23 mouse cellular contexts compared by ENCODE assay signal in genomic region chr6:40739545-40739944, GRCm38 (mm10).
DNase-seq lines count a peak whose midpoint lies in the region; ATAC-seq and TF ChIP-seq lines count a peak whose summit lies in the region.
"Had no signal": no experiment of that assay in that cellular context is flagged by ENCODE, and none has a peak within 500 bp of the region (broad histone marks: within the 10 kb centered on the region; RNA-seq: fewer than 3 reads in every experiment).

No protein-coding gene starts in this region.

- no peak for TF ChIP-seq CTCF in C2C12 (IDR thresholded peaks at IDR 0.05; ENCODE audit: control insufficient read depth, insufficient read depth, insufficient read length)

- H3K4me2 ChIP-seq in myocyte (ENCODE audit: low read depth) = peak overlapping the region; percentile 47
- H3K4me2 ChIP-seq in midbrain, embryonic 16.5 days (ENCODE audit: low read length) = no peak overlapping the region

- H3K27me3 ChIP-seq in C2C12 (ENCODE audit: control insufficient read depth, insufficient read depth, insufficient read length) (no peaks in the 10 kb centered on the region), myocyte (ENCODE audit: control insufficient read depth, insufficient read depth, insufficient read length) (no peaks in the 10 kb centered on the region)
- no peaks in the 10 kb centered on the region for H3K27me3 ChIP-seq in midbrain, embryonic 16.5 days (ENCODE audit: control insufficient read depth, insufficient read depth, low read depth, low read length)
- H3K27me3 ChIP-seq: CH12.LX, Patski had no signal

- H3K36me3 ChIP-seq in C2C12 (ENCODE audit: control insufficient read depth, insufficient read depth) (no peaks in the 10 kb centered on the region), myocyte (ENCODE audit: control insufficient read depth, insufficient read depth) (no peaks in the 10 kb centered on the region)
- no peaks in the 10 kb centered on the region for H3K36me3 ChIP-seq in midbrain, embryonic 16.5 days (ENCODE audit: control insufficient read depth, insufficient read depth, low read length)
- H3K36me3 ChIP-seq: G1E had no signal

- no peaks in the 10 kb centered on the region for H3K79me3 ChIP-seq in C2C12 (ENCODE audit: low read depth)

- DNase-seq in 3T3-L1 (ENCODE audit: low read depth, low spot score) = peak; percentile 11
- DNase-seq in Muller cell, postnatal 12 days (ENCODE audit: inconsistent ontology term) = peak; percentile 0
- DNase-seq in cerebellum, adult 9-11 months = no peak
- DNase-seq in layer of hippocampus, adult 8-10 months (ENCODE audit: low spot score in 2 of 2) = no peak
- no peak for DNase-seq in left cerebral cortex, postnatal 25 days (ENCODE audit: low spot score in 2 of 2)
- DNase-seq: adrenal gland, adult 8-10 months; adrenal gland, postnatal 10 days; adrenal gland, postnatal 14 days; adrenal gland, postnatal 25 days; B cell, adult 2 months; cerebellum, adult 11 months; cerebellum, adult 11-12 months; cerebellum, adult 18-20 months; cerebellum, adult 2 months; cerebellum, adult 8-10 months had no signal

- intact Hi-C loops in left cerebral cortex, postnatal 25 days (cut with DNase I) = no loop called here

- H3K27ac ChIP-seq in midbrain, embryonic 16.5 days (ENCODE audit: low read length) = no peak overlapping the region

- H3K79me2 ChIP-seq in C2C12 (ENCODE audit: control insufficient read depth, insufficient read depth) (no peaks in the 10 kb centered on the region), myocyte (ENCODE audit: control insufficient read depth, insufficient read depth) (no peaks in the 10 kb centered on the region)

- no peak for TF ChIP-seq POLR2A in myocyte (IDR thresholded peaks at IDR 0.05; ENCODE audit: insufficient read length, low read depth)

- ATAC-seq in midbrain, embryonic 16.5 days = no peak
- ATAC-seq: activated CD4-positive, CD25-positive, alpha-beta regulatory T cell, adult 4 months; CD4-positive, CD25-positive, alpha-beta regulatory T cell, adult 4 months; Patski had no signal

- H3K4me3 ChIP-seq in C2C12 (ENCODE audit: insufficient read depth, poor library complexity, severe bottlenecking) = no peak overlapping the region
- no peak overlapping the region for H3K4me3 ChIP-seq in myocyte
- no peak overlapping the region for H3K4me3 ChIP-seq in midbrain, embryonic 16.5 days (ENCODE audit: low read depth, low read length)

- no peak overlapping the region for H3ac ChIP-seq in C2C12 (ENCODE audit: control insufficient read depth, insufficient read length, low read depth)
- H3ac ChIP-seq in myocyte (ENCODE audit: control insufficient read depth, insufficient read length) = no peak overlapping the region

- WGBS in midbrain, embryonic 16.5 days = 90% methylated on average over 3 of the region's 3 CpGs

- no peaks in the 10 kb centered on the region for H3K4me1 ChIP-seq in midbrain, embryonic 16.5 days (ENCODE audit: control insufficient read depth, insufficient read depth, low read length)

- H3K9ac ChIP-seq in midbrain, embryonic 16.5 days (ENCODE audit: low read depth, low read length) = no peak overlapping the region

- no peaks in the 10 kb centered on the region for H3K9me3 ChIP-seq in midbrain, embryonic 16.5 days (replicated peaks; ENCODE audit: control insufficient read depth, low read length, poor library complexity, severe bottlenecking)
- H3K9me3 ChIP-seq: G1E had no signal

TF ChIP-seq in C2C12, 6 proteins besides CTCF, POLR2A, EP300 and RAD21:
- TF ChIP-seq MYOD1 (IDR thresholded peaks at IDR 0.05; ENCODE audit: control insufficient read depth, insufficient read length, low read depth) (no peak), CEBPB (IDR thresholded peaks at IDR 0.05; ENCODE audit: low read depth) (peak; percentile 53), MAX (IDR thresholded peaks at IDR 0.05) (no peak), MYOG (IDR thresholded peaks at IDR 0.05; ENCODE audit: control insufficient read depth, extremely low read depth, insufficient read length) (no peak), FOSL1 (IDR thresholded peaks at IDR 0.05; ENCODE audit: insufficient read depth, low read length, poor library complexity, severe bottlenecking) (peak; percentile 77), USF1 (IDR thresholded peaks at IDR 0.05; ENCODE audit: low read depth) (no peak)

TF ChIP-seq in myocyte, 11 proteins besides CTCF, POLR2A, EP300 and RAD21:
- peak; percentile 60; the same call in 1 of the 2 replicates for TF ChIP-seq CEBPB (IDR thresholded peaks at IDR 0.05; ENCODE audit: insufficient read depth, poor library complexity, severe bottlenecking)
- no peak for TF ChIP-seq MYOG (IDR thresholded peaks at IDR 0.05; ENCODE audit: control insufficient read depth in 1 of 3, insufficient read depth in 1 of 3, insufficient read length in 2 of 3, low read depth in 2 of 3)

Comparison
In these comparisons a context has a peak if more than half of its experiments do, and no peak if none do; other contexts are left out.
1. DNase-seq: peak in 3T3-L1 (single experiment) and Muller cell, postnatal 12 days (single experiment); none in cerebellum, adult 9-11 months (single experiment), layer of hippocampus, adult 8-10 months (0 of 2) and left cerebral cortex, postnatal 25 days (0 of 2).